In genomic region chr16:34331630-34332029, GRCm38 (mm10) we compare ENCODE assay signal across 10 mouse cellular contexts.
DNase-seq lines count a peak whose midpoint lies in the region; ATAC-seq and TF ChIP-seq lines count a peak whose summit lies in the region.
"Had no signal": no experiment of that assay in that cellular context is flagged by ENCODE, and none has a peak within 500 bp of the region (broad histone marks: within the 10 kb centered on the region; RNA-seq: fewer than 3 reads in every experiment).

No protein-coding gene starts in this region.

- peaks cover 55% of the 10 kb centered on the region for H3K4me1 ChIP-seq in heart, embryonic 12.5 days (replicated peaks)
- H3K4me1 ChIP-seq in lung, postnatal 0 days (ENCODE audit: insufficient read depth, low read depth, low read length), result 0 out of 2 replicates have a peak, but pooled peaks cover 6% of the 10 kb centered on the region

- no peaks in the 10 kb centered on the region for H3K36me3 ChIP-seq in heart, embryonic 12.5 days
- H3K36me3 ChIP-seq in lung, postnatal 0 days (ENCODE audit: insufficient read depth, low read length), result no peaks in the 10 kb centered on the region

- no peaks in the 10 kb centered on the region for H3K27me3 ChIP-seq in heart, embryonic 12.5 days (replicated peaks)
- no peaks in the 10 kb centered on the region for H3K27me3 ChIP-seq in lung, postnatal 0 days (replicated peaks; ENCODE audit: insufficient read depth, low read length)

- no peak overlapping the region for H3K4me2 ChIP-seq in heart, embryonic 12.5 days
- H3K4me2 ChIP-seq in lung, postnatal 0 days (replicated peaks; ENCODE audit: low read depth, low read length), result no peak overlapping the region
- H3K4me2 ChIP-seq: hindbrain, embryonic 14.5 days had no signal

- H3K9ac ChIP-seq in heart, embryonic 12.5 days, result no peak overlapping the region
- H3K9ac ChIP-seq in lung, postnatal 0 days (replicated peaks; ENCODE audit: low read depth), result no peak overlapping the region
- H3K9ac ChIP-seq: hindbrain, embryonic 14.5 days had no signal

- TF ChIP-seq CTCF in lung, postnatal 0 days (IDR thresholded peaks at IDR 0.05), result no peak

- H3K27ac ChIP-seq in heart, embryonic 12.5 days (ENCODE audit: poor library complexity, severe bottlenecking), result peak overlapping the region; percentile 87
- H3K27ac ChIP-seq in lung, postnatal 0 days (ENCODE audit: low read length), result peak overlapping the region; percentile 26; the same call in 1 of the 2 replicates
- H3K27ac ChIP-seq: hindbrain, embryonic 14.5 days had no signal

- peak; percentile 23 for DNase-seq in embryo, embryonic 10.5 days (ENCODE audit: low spot score)
- no peak for DNase-seq in embryo, embryonic 11 days
- DNase-seq in 3T3-L1 (ENCODE audit: low read depth, low spot score), result peak; percentile 73
- DNase-seq in lung, postnatal 0 days (ENCODE audit: low spot score), result peak; percentile 90
- no peak for DNase-seq in cerebellum, adult 9-10 months
- no peak for DNase-seq in T-cell, adult 2 months (ENCODE audit: low spot score)
- DNase-seq: thymus, postnatal 4 days had no signal

- no peaks in the 10 kb centered on the region for H3K9me3 ChIP-seq in heart, embryonic 12.5 days (replicated peaks)
- no peaks in the 10 kb centered on the region for H3K9me3 ChIP-seq in lung, postnatal 0 days (ENCODE audit: low read length)

- H3K4me3 ChIP-seq in heart, embryonic 12.5 days, result no peak overlapping the region
- H3K4me3 ChIP-seq in lung, postnatal 0 days (ENCODE audit: low read depth, low read length), result no peak overlapping the region

- WGBS in heart, embryonic 12.5 days, result 33% methylated on average over 5 of the region's 5 CpGs
- 20% methylated on average over 5 of the region's 5 CpGs for WGBS in lung, postnatal 0 days

- 0 out of 2 replicates have a peak, but pooled peaks have one; percentile 22 for TF ChIP-seq EP300 in lung, postnatal 0 days (IDR thresholded peaks at IDR 0.05)

- peak; percentile 50; the same call in 1 of the 2 replicates for ATAC-seq in heart, embryonic 12.5 days (ENCODE audit: insufficient number of reproducible peaks, low FRiP score)
- peak; percentile 93 for ATAC-seq in lung, postnatal 0 days
- ATAC-seq in cerebellum, adult (ENCODE audit: insufficient number of reproducible peaks, low FRiP score, low TSS enrichment), result no peak

Comparison
In these comparisons a context has a peak if more than half of its experiments do, and no peak if none do; other contexts are left out.
1. DNase-seq: peak in embryo, embryonic 10.5 days (single experiment), 3T3-L1 (single experiment) and lung, postnatal 0 days (single experiment); none in embryo, embryonic 11 days (single experiment), cerebellum, adult 9-10 months (single experiment) and T-cell, adult 2 months (single experiment).